ENCODE assay signal across 24 mouse cellular contexts in the genomic region with DNA sequence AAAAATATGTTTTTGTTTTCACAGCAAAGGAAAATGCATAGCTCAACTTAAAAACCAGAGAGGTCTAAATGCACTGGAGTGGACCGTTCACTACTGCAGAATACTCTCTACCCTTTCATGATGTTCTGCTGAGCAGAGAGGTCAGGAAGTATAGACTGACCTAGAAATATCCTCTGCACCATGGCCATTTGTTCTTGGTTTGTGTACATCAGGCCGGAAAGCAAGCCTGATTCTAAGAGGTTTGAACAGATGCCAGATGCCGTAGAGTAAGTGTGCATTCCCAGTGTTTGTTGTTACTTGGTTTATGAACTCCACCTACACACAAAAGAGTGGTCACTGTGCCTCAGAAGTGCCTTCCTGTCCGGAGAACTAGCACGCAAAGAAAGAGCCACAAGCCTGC. TPM values are rescaled to one million over a fixed set of nuclear protein-coding genes. Genes with fewer than 3 reads are reported as not detected.
DNase-seq lines count a peak whose midpoint lies in the region; ATAC-seq and TF ChIP-seq lines count a peak whose summit lies in the region.
"Had no signal": no experiment of that assay in that cellular context is flagged by ENCODE, and none has a peak within 500 bp of the region (broad histone marks: within the 10 kb centered on the region; RNA-seq: fewer than 3 reads in every experiment).

No protein-coding gene starts in this region.

- no peaks in the 10 kb centered on the region for H3K36me3 ChIP-seq in limb, embryonic 12.5 days
- H3K36me3 ChIP-seq in limb, embryonic 10.5 days = no peaks in the 10 kb centered on the region
- H3K36me3 ChIP-seq: embryonic facial prominence, embryonic 15.5 days; forebrain, embryonic 10.5 days; forebrain, embryonic 15.5 days; G1E; heart, embryonic 15.5 days; hindbrain, embryonic 13.5 days had no signal

- H3K9ac ChIP-seq in limb, embryonic 12.5 days (replicated peaks) = no peak overlapping the region
- H3K9ac ChIP-seq: embryonic facial prominence, embryonic 15.5 days; forebrain, embryonic 15.5 days; heart, embryonic 15.5 days; hindbrain, embryonic 13.5 days had no signal

- no peak for TF ChIP-seq CTCF in brain, embryonic 14.5 days (IDR thresholded peaks at IDR 0.05; ENCODE audit: borderline replicate concordance, extremely low read depth, insufficient read depth, insufficient read length)

- 72% methylated on average over 5 of the region's 5 CpGs for WGBS in limb, embryonic 12.5 days
- WGBS in limb, embryonic 10.5 days = 84% methylated on average over 5 of the region's 5 CpGs

- ATAC-seq in limb, embryonic 12.5 days (ENCODE audit: insufficient number of reproducible peaks, insufficient read depth, low FRiP score, low TSS enrichment, low read depth) = no peak
- no peak for ATAC-seq in megakaryocyte progenitor cell, adult 5-6 weeks (replicated peaks; ENCODE audit: poor library complexity)
- ATAC-seq: CD4-positive, CD25-positive, alpha-beta regulatory T cell, adult 4 months; forebrain, embryonic 15.5 days; hindbrain, postnatal 0 days had no signal

- H3K4me2 ChIP-seq in limb, embryonic 12.5 days = no peak overlapping the region
- H3K4me2 ChIP-seq: embryonic facial prominence, embryonic 15.5 days; forebrain, embryonic 15.5 days; heart, embryonic 11.5 days; heart, embryonic 15.5 days; hindbrain, embryonic 13.5 days had no signal

- H3K9me3 ChIP-seq in limb, embryonic 12.5 days = no peaks in the 10 kb centered on the region
- no peaks in the 10 kb centered on the region for H3K9me3 ChIP-seq in limb, embryonic 10.5 days (replicated peaks)
- H3K9me3 ChIP-seq: embryonic facial prominence, embryonic 15.5 days; forebrain, embryonic 10.5 days; forebrain, embryonic 15.5 days; heart, embryonic 15.5 days; hindbrain, embryonic 13.5 days had no signal

- 0 out of 2 replicates have a peak overlapping the region, but pooled peaks have one; percentile 20 for H3K27ac ChIP-seq in limb, embryonic 12.5 days
- H3K27ac ChIP-seq in limb, embryonic 10.5 days = no peak overlapping the region
- H3K27ac ChIP-seq: embryonic facial prominence, embryonic 15.5 days; forebrain, embryonic 10.5 days; forebrain, embryonic 15.5 days; heart, adult 2 months; heart, embryonic 15.5 days; hindbrain, embryonic 13.5 days; hindbrain, postnatal 0 days had no signal

- peaks cover 7% of the 10 kb centered on the region for H3K4me1 ChIP-seq in limb, embryonic 12.5 days (replicated peaks)
- peaks cover 12% of the 10 kb centered on the region for H3K4me1 ChIP-seq in limb, embryonic 10.5 days
- H3K4me1 ChIP-seq: embryonic facial prominence, embryonic 15.5 days; forebrain, embryonic 10.5 days; forebrain, embryonic 15.5 days; hindbrain, embryonic 13.5 days had no signal

- H3K27me3 ChIP-seq in limb, embryonic 12.5 days = no peaks in the 10 kb centered on the region
- H3K27me3 ChIP-seq in limb, embryonic 10.5 days (ENCODE audit: low read depth, poor library complexity, severe bottlenecking) = no peaks in the 10 kb centered on the region
- H3K27me3 ChIP-seq: embryonic facial prominence, embryonic 15.5 days; forebrain, embryonic 15.5 days; heart, embryonic 15.5 days; hindbrain, embryonic 13.5 days had no signal

- TF ChIP-seq POLR2A in brain, embryonic 14.5 days (IDR thresholded peaks at IDR 0.05; ENCODE audit: borderline replicate concordance, extremely low read depth, insufficient read depth, insufficient read length, poor library complexity, severe bottlenecking) = no peak

- H3K4me3 ChIP-seq in limb, embryonic 12.5 days (replicated peaks) = no peak overlapping the region
- no peak overlapping the region for H3K4me3 ChIP-seq in limb, embryonic 10.5 days
- H3K4me3 ChIP-seq: embryonic facial prominence, embryonic 15.5 days; erythroblast, embryonic 14.5 days; forebrain, embryonic 10.5 days; forebrain, embryonic 15.5 days; heart, adult 2 months; heart, embryonic 15.5 days; hindbrain, embryonic 13.5 days had no signal

- DNase-seq in limb, embryonic 10.5 days (ENCODE audit: low spot score) = no peak
- peak; percentile 32 for DNase-seq in lung, postnatal 10 days
- no peak for DNase-seq in lung, postnatal 25 days (ENCODE audit: low spot score)
- DNase-seq in brain, embryonic 14.5 days (ENCODE audit: low read depth) = peak; percentile 14
- DNase-seq: adrenal gland, postnatal 14 days; B cell, adult 2 months; cerebellum, adult 18-20 months; cerebellum, adult 9-11 months; cerebellum, postnatal 36 days; gastrocnemius, postnatal 14 days; heart, adult 2 months; heart, postnatal 14 days had no signal

RNA-seq across cellular contexts. Expression of a gene that starts 48.0 kb away (rescaled TPM):
- 5.3 and 5.5 TPM in 2 replicates for polyA plus RNA-seq in limb, embryonic 12.5 days (2016; fragmentation: Nextera tagmentation; extraction: Ambion mirVana)
- 2.0 and 6.4 TPM in 2 replicates for polyA plus RNA-seq in limb, embryonic 10.5 days (2016; fragmentation: Nextera tagmentation; extraction: Ambion mirVana)
- polyA plus RNA-seq in brain, embryonic 14.5 days (2012; rRNA removed) = 6.7 and 20.1 TPM in 2 replicates
- 9.5 and 10.5 TPM in 2 replicates for total RNA-seq in megakaryocyte progenitor cell, adult 5-6 weeks (2015)
- total RNA-seq in megakaryocyte progenitor cell, adult 5-6 weeks (2017) = 4.7 and 5.9 TPM in 2 replicates
- total RNA-seq: G1E had no signal
- polyA plus RNA-seq: erythroblast, embryonic 14.5 days; G1E had no signal

Comparison
In these comparisons a context has a peak if more than half of its experiments do, and no peak if none do; other contexts are left out.
1. DNase-seq: peak in lung, postnatal 10 days (single experiment) and brain, embryonic 14.5 days (single experiment); none in limb, embryonic 10.5 days (single experiment) and lung, postnatal 25 days (single experiment).